Mouse (Mus musculus) forebrain, embryonic 15.5 days (tissue): Measurements from ENCODE around the gene Sept7. TPM values are rescaled to one million over a fixed set of nuclear protein-coding genes. Genes with fewer than 3 reads are reported as not detected.
"Not testable (repeated sequence)": the region's sequence is repeated elsewhere in the genome, so short reads cannot be mapped to it uniquely, and the experiment has no call there.

ENCODE experiments used
- ATAC-seq: fragments of 200-750 bp; cut with Nextera tagmentation; replicated peaks from 2 replicates; pipeline ENCODE4 v1.8.0; 2017; ENCODE audit warnings: mild to moderate bottlenecking, moderate TSS enrichment, moderate library complexity
- H3K27ac ChIP-seq: fragments of 300-500 bp; sonication (generic); replicated peaks from 2 replicates; pipeline ENCODE4 v1.5.1; 2015; ENCODE audit warnings: mild to moderate bottlenecking, inconsistent platforms
- H3K27me3 ChIP-seq: fragments of 300-500 bp; sonication (generic); 2 replicates; pipeline ENCODE4 v1.6.1; 2015; ENCODE audit warnings: inconsistent platforms
- H3K36me3 ChIP-seq: fragments of 300-500 bp; sonication (generic); 2 replicates; pipeline ENCODE4 v1.6.1; 2015; ENCODE audit warnings: mild to moderate bottlenecking, inconsistent platforms
- H3K4me1 ChIP-seq: fragments of 300-500 bp; sonication (generic); 2 replicates; pipeline ENCODE4 v1.6.1; 2015; ENCODE audit warnings: inconsistent platforms
- H3K4me2 ChIP-seq: fragments of 300-500 bp; sonication (generic); replicated peaks from 2 replicates; pipeline ENCODE4 v1.6.1; 2015; ENCODE audit warnings: mild to moderate bottlenecking, inconsistent platforms
- H3K4me3 ChIP-seq: fragments of 300-500 bp; sonication (generic); 2 replicates; pipeline ENCODE4 v1.5.1; 2015; ENCODE audit warnings: mild to moderate bottlenecking, inconsistent platforms
- H3K9ac ChIP-seq: fragments of 300-500 bp; sonication (generic); replicated peaks from 2 replicates; pipeline ENCODE4 v1.6.1; 2015; ENCODE audit warnings: mild to moderate bottlenecking, inconsistent platforms
- H3K9me3 ChIP-seq: fragments of 300-500 bp; sonication (generic); 2 replicates; pipeline ENCODE4 v1.6.1; 2016; ENCODE audit warnings: inconsistent platforms
- WGBS: fragments of 180-500 bp; shearing (Covaris S2); methylation state at CpG from one replicate; pipeline ENCODE4 v1.1.7; 2015; ENCODE audit warnings: mixed read lengths; 5-methylcytosine and 5-hydroxymethylcytosine counted together
- polyA plus RNA-seq: library from polyadenylated mRNA; unstranded; fragments of >200 nt; fragmentation: Nextera tagmentation; extraction: Ambion mirVana; gene quantifications from 2 replicates; pipeline ENCODE4 v1.2.1, GENCODE M21; 2015

Gene Sept7
- polyA plus RNA-seq, 1 experiment from 2014 or later, result 262 TPM

GRCm38 (mm10) chr9:25262087-25262486, 9.8 kb downstream of the Sept7 start:
- Histone ChIP-seq H3K4me2 (no peak overlapping the region), H3K9ac (no peak overlapping the region), H3K9me3 (no peaks in the 10 kb centered on the region), H3K4me3 (no peak overlapping the region), H3K36me3 (peaks cover 11% of the 10 kb centered on the region), H3K4me1 (0 out of 2 replicates have a peak, but pooled peaks cover 3% of the 10 kb centered on the region), H3K27ac (no peak overlapping the region), H3K27me3 (no peaks in the 10 kb centered on the region)
- WGBS, result 91% methylated on average over 1 of the region's 1 CpGs
- no peak for ATAC-seq

GRCm38 (mm10) chr9:25265795-25266194, 13.6 kb downstream of the Sept7 start:
- no peak overlapping the region for H3K4me3 ChIP-seq
- no peak overlapping the region for H3K9ac ChIP-seq
- no peak overlapping the region for H3K27ac ChIP-seq
- 93% methylated on average over 4 of the region's 4 CpGs for WGBS
- peaks cover 27% of the 10 kb centered on the region for H3K36me3 ChIP-seq
- H3K4me2 ChIP-seq, result no peak overlapping the region
- H3K9me3 ChIP-seq, result no peaks in the 10 kb centered on the region
- 0 out of 2 replicates have a peak, but pooled peaks cover 2% of the 10 kb centered on the region for H3K4me1 ChIP-seq
- no peak for ATAC-seq
- no peaks in the 10 kb centered on the region for H3K27me3 ChIP-seq

GRCm38 (mm10) chr9:25267133-25267532, 14.9 kb downstream of the Sept7 start:
- Histone ChIP-seq H3K4me3 (no peak overlapping the region), H3K27ac (no peak overlapping the region), H3K4me1 (no peaks in the 10 kb centered on the region), H3K9me3 (no peaks in the 10 kb centered on the region), H3K27me3 (no peaks in the 10 kb centered on the region), H3K9ac (no peak overlapping the region), H3K4me2 (no peak overlapping the region), H3K36me3 (peaks cover 27% of the 10 kb centered on the region)
- WGBS, result 97% methylated on average over 3 of the region's 3 CpGs
- no peak for ATAC-seq

- Histone ChIP-seq H3K9me3 (no peaks in the 10 kb centered on the region), H3K36me3 (peaks cover 27% of the 10 kb centered on the region), H3K4me3 (no peak overlapping the region), H3K27me3 (no peaks in the 10 kb centered on the region), H3K9ac (no peak overlapping the region), H3K4me2 (no peak overlapping the region), H3K27ac (no peak overlapping the region), H3K4me1 (no peaks in the 10 kb centered on the region)
- WGBS, result 89% methylated on average over 2 of the region's 2 CpGs
- ATAC-seq, result no peak
Observed at GRCm38 (mm10) chr9:25267574-25267973, 15.3 kb downstream of the Sept7 start.

GRCm38 (mm10) chr9:25271902-25272301, 19.7 kb downstream of the Sept7 start:
- no peak overlapping the region for H3K27ac ChIP-seq
- no peaks in the 10 kb centered on the region for H3K9me3 ChIP-seq
- no peak for ATAC-seq
- H3K27me3 ChIP-seq, result no peaks in the 10 kb centered on the region
- no peak overlapping the region for H3K4me2 ChIP-seq
- H3K4me3 ChIP-seq, result no peak overlapping the region
- H3K4me1 ChIP-seq, result no peaks in the 10 kb centered on the region
- H3K36me3 ChIP-seq, result peaks cover 16% of the 10 kb centered on the region
- H3K9ac ChIP-seq, result no peak overlapping the region
- WGBS, result 100% methylated on average over 2 of the region's 2 CpGs

GRCm38 (mm10) chr9:25289796-25290195, 37.6 kb downstream of the Sept7 start:
- H3K4me1 ChIP-seq, result no peaks in the 10 kb centered on the region
- no peaks in the 10 kb centered on the region for H3K9me3 ChIP-seq
- no peak overlapping the region for H3K4me3 ChIP-seq
- no peak overlapping the region for H3K27ac ChIP-seq
- 89% methylated on average over 1 of the region's 1 CpGs for WGBS
- H3K27me3 ChIP-seq, result no peaks in the 10 kb centered on the region
- H3K36me3 ChIP-seq, result peaks cover 15% of the 10 kb centered on the region; the same call in 1 of the 2 replicates
- no peak for ATAC-seq
- no peak overlapping the region for H3K4me2 ChIP-seq
- no peak overlapping the region for H3K9ac ChIP-seq

GRCm38 (mm10) chr9:25309505-25310182, 57.4 kb downstream of the Sept7 start:
- H3K4me3 ChIP-seq, result no peak overlapping the region
- H3K9ac ChIP-seq, result no peak overlapping the region
- no peaks in the 10 kb centered on the region for H3K9me3 ChIP-seq
- no peaks in the 10 kb centered on the region for H3K4me1 ChIP-seq
- no peak overlapping the region for H3K4me2 ChIP-seq
- H3K36me3 ChIP-seq, result peaks cover 20% of the 10 kb centered on the region
- no peak overlapping the region for H3K27ac ChIP-seq
- H3K27me3 ChIP-seq, result no peaks in the 10 kb centered on the region
- 81% methylated on average over 1 of the region's 1 CpGs for whole genome bisulfite sequencing
- peak; percentile 71; the same call in 1 of the 2 replicates for ATAC-seq

- Histone ChIP-seq H3K4me1 (no peaks in the 10 kb centered on the region), H3K9me3 (no peaks in the 10 kb centered on the region), H3K4me3 (no peak overlapping the region), H3K27ac (no peak overlapping the region), H3K4me2 (no peak overlapping the region), H3K36me3 (no peaks in the 10 kb centered on the region), H3K27me3 (no peaks in the 10 kb centered on the region), H3K9ac (no peak overlapping the region)
- 90% methylated on average over 4 of the region's 4 CpGs for WGBS
- ATAC-seq, result no peak
Observed at GRCm38 (mm10) chr9:25314304-25314703, 62.1 kb downstream of the Sept7 start.

- peak; percentile 84 for ATAC-seq
- H3K27me3 ChIP-seq, result no peaks in the 10 kb centered on the region
- 70% methylated on average over 4 of the region's 4 CpGs for WGBS
Observed at GRCm38 (mm10) chr9:25317827-25318505, 65.7 kb downstream of the Sept7 start.

GRCm38 (mm10) chr9:25319676-25320075, 67.4 kb downstream of the Sept7 start:
- ATAC-seq, result not testable (repeated sequence)

More at GRCm38 (mm10) chr9:25317827-25318505, 65.7 kb downstream of the Sept7 start:
- Histone ChIP-seq H3K4me1 (no peaks in the 10 kb centered on the region), H3K4me2 (no peak overlapping the region), H3K4me3 (no peak overlapping the region), H3K9ac (no peak overlapping the region), H3K9me3 (no peaks in the 10 kb centered on the region), H3K36me3 (no peaks in the 10 kb centered on the region), H3K27ac (no peak overlapping the region)

GRCm38 (mm10) chr9:25327727-25328370, 75.6 kb downstream of the Sept7 start:
- ATAC-seq, result no peak
- 87% methylated on average over 4 of the region's 4 CpGs for WGBS
- Histone ChIP-seq H3K9ac (no peak overlapping the region), H3K4me2 (no peak overlapping the region), H3K4me3 (no peak overlapping the region), H3K9me3 (no peaks in the 10 kb centered on the region), H3K27me3 (no peaks in the 10 kb centered on the region), H3K36me3 (no peaks in the 10 kb centered on the region), H3K27ac (no peak overlapping the region), H3K4me1 (no peaks in the 10 kb centered on the region)

More at GRCm38 (mm10) chr9:25319676-25320075, 67.4 kb downstream of the Sept7 start:
- H3K36me3 ChIP-seq, H3K4me1 ChIP-seq, H3K9ac ChIP-seq, H3K27me3 ChIP-seq, H3K27ac ChIP-seq, H3K4me3 ChIP-seq, H3K9me3 ChIP-seq, H3K4me2 ChIP-seq: not testable (repeated sequence)
- 91% methylated on average over 6 of the region's 6 CpGs for WGBS
